Mouse (Mus musculus) midbrain, embryonic 10.5 days (tissue): ENCODE data around the gene Samt4. TPM values are rescaled to one million over a fixed set of nuclear protein-coding genes. Genes with fewer than 3 reads are reported as not detected.
"Not testable (repeated sequence)": the region's sequence is repeated elsewhere in the genome, so short reads cannot be mapped to it uniquely, and the experiment has no call there.

Source experiments
- DNase-seq: peaks from one replicate; pipeline ENCODE4 v3.0.0-alpha.2; 2017; ENCODE audit warnings: low spot score
- H3K27ac ChIP-seq: fragments of 300-500 bp; sonication (generic); replicated peaks from 2 replicates; pipeline ENCODE4 v1.5.1; 2016; ENCODE audit warnings: mild to moderate bottlenecking
- H3K27me3 ChIP-seq: fragments of 300-500 bp; sonication (generic); 2 replicates; pipeline ENCODE4 v1.6.1; 2016; ENCODE audit warnings: low read depth, mild to moderate bottlenecking; ENCODE audit not compliant: poor library complexity, severe bottlenecking
- H3K36me3 ChIP-seq: fragments of 300-500 bp; sonication (generic); 2 replicates; pipeline ENCODE4 v1.6.1; 2016; ENCODE audit warnings: mild to moderate bottlenecking, moderate library complexity
- H3K4me1 ChIP-seq: fragments of 300-500 bp; sonication (generic); 2 replicates; pipeline ENCODE4 v1.6.1; 2016
- H3K4me3 ChIP-seq: fragments of 300-500 bp; sonication (generic); 2 replicates; pipeline ENCODE4 v1.5.1; 2016; ENCODE audit warnings: mild to moderate bottlenecking, moderate library complexity
- H3K9me3 ChIP-seq: fragments of 300-500 bp; sonication (generic); replicated peaks from 2 replicates; pipeline ENCODE4 v1.6.1; 2016; ENCODE audit warnings: mild to moderate bottlenecking
- WGBS: fragments of 180-500 bp; shearing (Covaris S2); methylation state at CpG from one replicate; pipeline ENCODE4 v1.1.7; 2016; 5-methylcytosine and 5-hydroxymethylcytosine counted together
- polyA plus RNA-seq: library from polyadenylated mRNA; unstranded; fragments of >200 nt; fragmentation: Nextera tagmentation; extraction: Ambion mirVana; gene quantifications from 2 replicates; pipeline ENCODE4 v1.2.1, GENCODE M21; 2016

The Samt4 gene
- polyA plus RNA-seq, result not detected in 2 replicates

GRCm38 (mm10) chrX:154481702-154482101 lies at the start of gene Samt4:
Gene Samt4 (plus strand): TSS chrX:154482002.
- no peak within 1 kb of the TSS for H3K27ac ChIP-seq
- no peaks in the 10 kb centered on the region; the same call in 1 of the 2 replicates for H3K9me3 ChIP-seq
- H3K4me1 ChIP-seq, result no peaks in the 10 kb centered on the region

GRCm38 (mm10) chrX:154443696-154444095 lies 38.1 kb upstream of the Samt4 start:
- H3K4me1 ChIP-seq, H3K27ac ChIP-seq, H3K27me3 ChIP-seq, H3K36me3 ChIP-seq, H3K4me3 ChIP-seq, DNase-seq: not testable (repeated sequence)
- H3K9me3 ChIP-seq, result peaks cover 30% of the 10 kb centered on the region

More at GRCm38 (mm10) chrX:154481702-154482101, at the start of gene Samt4:
- Histone ChIP-seq H3K4me3 (no peak within 1 kb of the TSS), H3K36me3 (no peaks in the 10 kb centered on the region), H3K27me3 (no peaks in the 10 kb centered on the region)
- no peak for DNase-seq

- DNase-seq, H3K4me3 ChIP-seq, H3K27ac ChIP-seq, H3K27me3 ChIP-seq, H3K4me1 ChIP-seq, H3K36me3 ChIP-seq: not testable (repeated sequence)
- peaks cover 28% of the 10 kb centered on the region for H3K9me3 ChIP-seq
- 69% methylated on average over 3 of the region's 3 CpGs for WGBS
These were observed 13.4 kb upstream of the Samt4 start for GRCm38 (mm10) chrX:154468386-154468785.

Other genes with a start within 250 kb of the Samt4 start
- gene 4930524N10Rik, start 138.6 kb upstream of the Samt4 start, polyA plus RNA-seq, result not detected in 2 replicates
- gene Samt2, start 97.4 kb downstream of the Samt4 start, polyA plus RNA-seq, result not detected in 2 replicates